Mouse (Mus musculus) bone marrow macrophage, adult 2 months (primary cell): ENCODE measurements around the gene Zswim5.

Source experiments
- CTCF ChIP-seq: IDR thresholded peaks from 2 replicates; pipeline ENCODE4 v1.5.1; 2012; ENCODE audit warnings: low read depth, mild to moderate bottlenecking, low read length, moderate library complexity
- POLR2A ChIP-seq: IDR thresholded peaks from 2 replicates; pipeline ENCODE4 v1.6.1; 2012; ENCODE audit warnings: mild to moderate bottlenecking, low read depth, low read length, borderline replicate concordance

DNA sequence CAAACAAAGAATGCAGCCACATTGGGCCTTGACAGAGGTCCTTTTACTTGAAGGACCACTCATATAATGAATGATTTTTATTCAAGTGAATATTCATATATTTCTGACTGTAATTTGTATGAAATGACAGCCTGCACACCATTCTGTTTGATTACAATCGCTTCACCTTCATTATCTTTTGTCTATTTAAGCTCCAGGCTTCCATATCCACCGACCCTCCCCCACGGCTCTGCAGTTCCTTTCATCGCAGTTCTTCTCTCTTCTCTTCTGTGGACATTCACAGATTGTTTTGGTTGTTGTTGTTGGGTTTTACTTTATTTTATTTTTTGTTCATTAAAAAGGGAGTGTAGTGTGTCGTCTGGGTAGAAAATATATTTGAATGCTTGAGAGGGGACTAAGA, 34.0 kb downstream of the Zswim5 start:
- no peak for TF ChIP-seq CTCF
- no peak for TF ChIP-seq POLR2A
